Mouse (Mus musculus) T-helper 2 cell (primary cell): ENCODE results near the gene Rpl23.

Experiments used
- in situ Hi-C: fragments of 300-600 bp; cut with MboI, MseI; formaldehyde crosslinking; loops from one replicate; pipeline ENCODE4 v1.15.1; 2025; ENCODE audit warnings: high pct_unique_total_duplicates

Gene Rpl23

GRCm38 (mm10) chr11:97799994-97800690 lies 17.9 kb upstream of the Rpl23 start:
- in situ Hi-C loops, result loop anchor here (5.0 kb wide), 1 partner anchor 192 kb away; no protein-coding TSS in a partner anchor

- in situ Hi-C loops, result loop anchor here (5.0 kb wide), 1 partner anchor 193 kb away; no protein-coding TSS in a partner anchor
Measured at GRCm38 (mm10) chr11:97799146-97799993, 17.1 kb upstream of the Rpl23 start.

DNA sequence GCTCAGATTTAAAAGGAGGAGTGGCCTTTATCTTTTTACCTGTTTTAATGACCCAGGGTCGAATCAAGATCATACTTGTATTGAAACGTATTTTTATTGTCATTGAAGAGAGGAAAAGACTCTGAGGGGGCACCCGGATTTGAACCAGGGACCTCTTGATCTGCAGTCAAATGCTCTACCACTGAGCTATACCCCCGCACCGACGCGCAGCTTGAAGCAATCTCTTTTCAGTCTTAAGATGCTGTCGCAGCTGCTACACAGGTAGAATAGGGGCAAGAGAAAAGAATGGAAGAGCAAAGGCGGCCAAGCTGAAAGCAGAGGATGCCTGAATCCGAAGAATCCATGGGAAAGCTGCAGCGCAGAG lies 16.5 kb upstream of the Rpl23 start, which contains the start of gene Lasp1:
Lasp1 (plus strand) TSS at position 219 of the 364 bp plus-strand sequence.
- in situ Hi-C loops, result loop anchor here (5.0 kb wide), 1 partner anchor 194 kb away; no protein-coding TSS in a partner anchor

DNA sequence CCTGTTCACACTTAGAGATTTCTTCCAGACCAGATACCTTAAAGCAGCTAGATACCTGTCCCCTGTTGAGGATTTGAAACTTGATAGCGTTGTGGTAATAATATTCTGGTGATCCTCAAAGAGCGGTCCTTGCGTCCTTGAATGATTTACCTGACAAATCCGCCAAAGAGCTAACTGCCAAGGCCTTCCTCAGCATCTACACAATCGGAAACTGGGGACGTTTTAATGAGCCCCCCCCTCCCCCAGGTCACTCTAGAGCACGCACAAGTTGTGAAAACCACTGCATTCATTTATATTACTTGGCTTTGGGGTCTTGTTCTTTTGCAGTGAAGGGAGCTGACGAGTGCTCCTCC lies 15.8 kb upstream of the Rpl23 start:
- in situ Hi-C loops, result loop anchor here (5.0 kb wide), 1 partner anchor 194 kb away; no protein-coding TSS in a partner anchor

GRCm38 (mm10) chr11:97797369-97798082 lies 15.3 kb upstream of the Rpl23 start:
- in situ Hi-C loops, result loop anchor here (5.0 kb wide), 1 partner anchor 195 kb away; no protein-coding TSS in a partner anchor

DNA sequence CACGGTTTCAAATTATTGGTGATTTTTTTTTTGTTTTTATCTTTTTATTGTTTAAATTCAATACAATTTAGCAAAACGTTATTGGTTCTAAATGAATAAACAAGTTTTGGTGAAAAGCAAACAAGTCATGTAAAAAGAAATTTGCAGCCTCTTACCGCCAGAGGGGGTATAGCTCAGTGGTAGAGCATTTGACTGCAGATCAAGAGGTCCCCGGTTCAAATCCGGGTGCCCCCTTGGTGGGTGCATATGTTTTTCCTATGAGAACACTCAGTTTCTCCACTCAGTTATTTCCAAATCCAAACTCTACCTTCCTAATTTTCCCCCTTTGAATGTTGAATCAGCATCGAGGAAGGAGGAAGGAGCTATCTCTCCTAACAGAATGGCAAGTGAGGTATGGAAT lies 14.7 kb upstream of the Rpl23 start:
- in situ Hi-C loops, result loop anchor here (5.0 kb wide), 1 partner anchor 195 kb away; no protein-coding TSS in a partner anchor

DNA sequence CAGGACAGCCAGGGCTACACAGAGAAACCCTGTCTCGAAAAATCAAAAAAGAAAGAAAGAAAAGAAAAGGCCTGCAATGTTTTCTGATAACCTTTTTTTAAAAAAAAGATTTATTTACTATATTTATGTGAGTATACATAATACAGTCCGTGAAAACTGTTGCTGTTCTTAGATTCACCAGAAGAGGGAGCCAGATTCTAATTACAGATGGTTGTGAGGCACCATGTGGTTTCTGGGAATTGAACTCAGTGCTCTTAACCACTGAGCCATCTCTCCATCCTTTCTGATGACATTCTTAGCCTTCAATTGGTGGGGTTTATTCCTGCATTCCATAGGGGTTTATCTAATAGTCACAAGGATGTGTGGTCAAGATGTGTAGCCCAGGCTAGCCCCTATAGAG lies 10.9 kb upstream of the Rpl23 start:
- in situ Hi-C loops, result loop anchor here (5.0 kb wide), 1 partner anchor 94 kb away; no protein-coding TSS in a partner anchor

DNA sequence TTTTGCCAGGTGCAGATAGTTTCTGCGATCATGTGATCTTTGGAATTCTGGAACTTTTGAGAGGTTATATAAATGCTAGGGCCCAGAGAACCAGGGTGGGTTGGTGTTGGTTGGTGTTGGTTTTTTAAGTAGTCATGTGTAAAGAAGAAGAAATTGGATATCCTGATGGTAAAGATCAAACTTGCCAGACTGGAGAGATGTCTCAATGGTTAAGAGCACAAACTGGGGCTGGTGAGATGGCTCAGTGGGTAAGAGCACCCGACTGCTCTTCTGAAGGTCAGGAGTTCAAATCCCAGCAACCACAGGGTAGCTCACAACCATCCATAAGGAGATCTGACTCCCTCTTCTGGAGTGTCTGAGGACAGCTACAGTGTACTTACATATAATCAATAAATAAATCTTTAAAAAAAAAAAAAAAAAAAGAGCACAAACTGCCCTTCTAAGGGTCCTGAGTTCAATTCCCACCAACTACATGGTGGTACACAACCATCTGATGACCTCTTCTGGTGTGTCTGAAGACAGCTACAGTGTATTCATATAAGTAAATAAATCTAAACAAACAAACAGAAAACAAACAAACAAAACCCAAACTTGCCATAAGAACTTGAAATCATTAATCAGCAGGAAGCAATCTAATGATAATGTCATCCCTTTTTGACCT lies 8.7 kb upstream of the Rpl23 start:
- in situ Hi-C loops, result loop anchor here (5.0 kb wide), 1 partner anchor 96 kb away; no protein-coding TSS in a partner anchor

DNA sequence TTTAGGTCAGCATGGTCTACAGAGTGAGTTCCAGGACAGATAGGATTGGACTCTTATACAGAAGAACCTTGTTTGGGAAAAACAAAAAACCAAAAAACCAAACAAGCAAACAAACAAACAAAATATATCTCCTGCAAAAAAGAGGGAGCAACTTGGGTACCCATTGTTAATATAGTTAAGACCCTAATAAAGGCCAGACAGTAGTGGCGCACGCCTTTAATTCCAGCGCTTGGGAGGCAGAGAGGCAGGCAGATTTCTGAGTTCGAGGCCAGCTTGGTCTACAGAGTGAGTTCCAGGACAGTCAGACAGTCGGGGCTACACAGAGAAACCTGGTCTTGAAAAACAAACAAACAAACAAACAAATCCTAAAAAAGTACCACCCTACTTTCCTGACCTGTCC lies 7.5 kb upstream of the Rpl23 start:
- in situ Hi-C loops, result loop anchor here (5.0 kb wide), 1 partner anchor 98 kb away; no protein-coding TSS in a partner anchor

DNA sequence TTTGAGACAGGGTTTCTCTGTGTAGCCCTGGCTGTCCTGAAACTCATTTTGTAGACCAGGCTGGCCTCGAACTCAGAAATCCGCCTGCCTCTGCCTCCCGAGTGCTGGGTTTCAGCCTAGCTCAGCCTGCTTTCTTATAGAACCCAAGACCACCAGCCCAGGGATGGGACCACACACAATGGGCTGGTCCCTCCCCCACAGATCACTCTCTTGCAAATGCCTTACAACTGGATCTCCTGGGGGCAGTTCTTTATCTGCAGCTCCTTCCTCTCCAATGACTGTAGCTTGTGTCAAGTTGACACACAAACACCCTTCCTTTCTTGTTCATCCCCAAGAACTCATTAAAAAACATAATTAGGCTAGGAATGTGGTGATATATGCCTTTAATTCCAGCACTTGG lies 5.7 kb upstream of the Rpl23 start:
- in situ Hi-C loops, result no loop called here

GRCm38 (mm10) chr11:97782564-97782895 lies 293 bp upstream of the Rpl23 start:
- in situ Hi-C loops, result no loop called here

GRCm38 (mm10) chr11:97781478-97781831 lies 782 bp downstream of the Rpl23 start:
- in situ Hi-C loops, result no loop called here

DNA sequence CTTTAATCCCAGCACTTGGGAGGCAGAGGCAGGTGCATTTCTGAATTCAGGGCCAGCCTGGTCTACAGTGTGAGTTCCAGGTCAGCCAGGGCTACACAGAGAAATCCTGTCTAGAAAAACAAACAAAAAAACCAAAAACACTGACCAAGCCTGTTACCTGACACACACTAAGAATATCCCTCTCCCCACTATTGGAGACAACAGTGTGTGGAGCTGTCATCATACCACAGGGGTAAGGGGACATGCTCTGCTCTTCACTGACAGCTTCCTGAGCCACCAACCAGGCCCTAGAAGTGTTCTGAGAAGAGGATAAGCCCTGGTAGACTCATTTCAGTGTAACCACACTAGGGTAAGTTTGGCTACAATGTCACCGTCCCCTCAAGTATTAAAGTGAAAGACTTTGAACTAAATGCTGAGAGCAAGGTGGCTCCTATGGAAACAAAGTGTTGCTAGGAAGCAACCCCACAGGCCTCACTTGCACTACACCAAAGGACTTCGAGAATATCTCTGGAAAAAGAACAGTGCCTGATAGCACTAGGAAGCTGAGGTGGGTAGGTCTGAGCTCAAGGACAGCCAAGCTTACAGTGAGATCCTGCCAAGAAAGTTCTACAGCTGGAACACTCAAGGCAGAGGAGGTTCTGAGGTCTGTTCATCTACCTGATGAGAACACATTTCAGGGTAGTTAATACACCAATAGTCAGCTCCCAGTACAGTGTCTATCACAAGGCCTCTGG lies 2.1 kb downstream of the Rpl23 start:
- in situ Hi-C loops, result no loop called here

DNA sequence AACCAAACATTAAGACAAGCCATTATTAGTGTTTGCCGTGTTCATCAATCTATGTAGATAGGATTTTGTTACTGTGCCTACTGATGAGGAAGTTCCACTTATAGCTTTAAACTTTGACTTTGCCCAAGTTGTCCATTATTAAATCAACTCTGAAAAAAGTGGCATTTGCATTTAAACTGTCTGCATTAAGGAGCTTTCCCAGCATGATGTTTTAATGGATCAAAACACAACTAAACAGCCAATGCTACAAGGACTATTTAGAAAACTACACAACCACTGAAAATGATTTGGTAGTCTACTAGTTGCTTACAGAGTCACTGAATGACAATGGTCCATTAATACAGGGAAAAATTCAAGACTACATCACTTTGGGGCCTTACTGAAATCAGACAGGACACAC lies 3.3 kb downstream of the Rpl23 start:
- in situ Hi-C loops, result no loop called here

DNA sequence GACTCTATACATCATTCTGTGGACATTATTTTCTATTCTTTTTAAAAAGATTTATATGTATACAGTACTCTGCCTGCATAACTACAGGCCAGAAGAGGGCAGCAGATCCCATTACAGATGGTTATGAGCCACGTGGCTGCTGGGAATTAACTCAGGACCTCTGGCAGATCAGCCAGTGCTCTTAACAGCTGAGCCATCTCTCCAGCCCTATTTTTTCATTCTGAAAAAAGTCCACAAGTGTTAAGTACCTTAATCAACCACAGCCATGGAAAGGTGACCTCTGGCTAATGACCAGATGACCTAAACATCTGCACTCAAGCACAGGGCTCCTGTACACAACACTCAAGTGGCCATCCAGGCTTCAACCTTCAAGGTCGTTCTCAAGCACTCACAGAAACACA lies 5.1 kb downstream of the Rpl23 start:
- in situ Hi-C loops, result no loop called here

GRCm38 (mm10) chr11:97776497-97777128 lies 5.6 kb downstream of the Rpl23 start:
- in situ Hi-C loops, result no loop called here

GRCm38 (mm10) chr11:97775808-97776496 lies 6.3 kb downstream of the Rpl23 start, which contains the start of gene 1700001P01Rik:
1700001P01Rik (minus strand) TSS chr11:97775918.
- in situ Hi-C loops, result no loop called here

DNA sequence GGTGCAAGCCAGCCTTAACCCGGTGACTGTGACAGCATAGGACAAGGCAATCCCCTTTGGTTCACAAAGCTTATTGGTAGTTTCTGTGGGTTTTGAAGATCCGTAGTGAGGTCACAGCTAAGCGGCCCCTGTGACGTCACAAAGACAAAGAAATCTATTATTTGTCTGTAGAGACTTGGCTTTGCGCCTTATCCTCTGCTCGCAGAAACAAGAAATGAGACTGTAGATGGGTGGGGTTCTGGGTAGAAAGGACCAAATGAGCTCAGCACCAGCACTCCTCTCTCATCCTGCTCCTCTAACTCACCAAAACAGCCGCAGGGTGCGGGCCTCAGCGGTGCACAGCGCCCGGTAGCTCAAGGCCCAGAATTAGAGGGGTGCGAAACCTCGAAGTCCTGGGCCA lies 7.1 kb downstream of the Rpl23 start:
- in situ Hi-C loops, result no loop called here

GRCm38 (mm10) chr11:97771410-97771809 lies 10.8 kb downstream of the Rpl23 start:
- in situ Hi-C loops, result no loop called here

- in situ Hi-C loops, result no loop called here
Measured at GRCm38 (mm10) chr11:97769704-97770103, 12.5 kb downstream of the Rpl23 start.
